Mouse (Mus musculus): ENCODE measurements around the gene Slc43a2. TPM values are rescaled to one million over a fixed set of nuclear protein-coding genes. Genes with fewer than 3 reads are reported as not detected.

Gene Slc43a2
- polyA plus RNA-seq, 1 experiment from 2014 or later: 5.9 TPM

GRCm38 (mm10) chr11:75522793-75523192, 8.7 kb upstream of the Slc43a2 start:
- Histone ChIP-seq H3K4me1 (replicated peaks; ENCODE audit: control insufficient read depth, insufficient read depth, low read length) (no peaks in the 10 kb centered on the region), H3K27ac (ENCODE audit: low read depth, low read length) (no peak overlapping the region), H3K9ac (ENCODE audit: low read depth, low read length) (no peak overlapping the region), H3K4me2 (replicated peaks; ENCODE audit: low read depth, low read length) (no peak overlapping the region), H3K9me3 (ENCODE audit: control insufficient read depth, low read length) (no peaks in the 10 kb centered on the region), H3K4me3 (ENCODE audit: low read depth, low read length) (no peak overlapping the region), H3K36me3 (ENCODE audit: control insufficient read depth, insufficient read depth, low read length) (no peaks in the 10 kb centered on the region), H3K27me3 (ENCODE audit: control insufficient read depth, insufficient read depth, low read length) (no peaks in the 10 kb centered on the region)
- ATAC-seq (ENCODE audit: low FRiP score) (no peak), DNase-seq (ENCODE audit: low spot score) (no peak)
- 82% methylated on average over 2 of the region's 2 CpGs for WGBS

GRCm38 (mm10) chr11:75525531-75526125, 5.9 kb upstream of the Slc43a2 start:
- no peak overlapping the region for H3K4me3 ChIP-seq (ENCODE audit: low read depth, low read length)
- DNase-seq (ENCODE audit: low spot score) (no peak), ATAC-seq (ENCODE audit: low FRiP score) (no peak)
- H3K9ac ChIP-seq (ENCODE audit: low read depth, low read length): no peak overlapping the region
- H3K27ac ChIP-seq (ENCODE audit: low read depth, low read length): no peak overlapping the region
- no peaks in the 10 kb centered on the region for H3K27me3 ChIP-seq (ENCODE audit: control insufficient read depth, insufficient read depth, low read length)
- no peaks in the 10 kb centered on the region for H3K9me3 ChIP-seq (ENCODE audit: control insufficient read depth, low read length)
- no peak overlapping the region for H3K4me2 ChIP-seq (replicated peaks; ENCODE audit: low read depth, low read length)
- WGBS: 87% methylated on average over 15 of the region's 15 CpGs
- no peaks in the 10 kb centered on the region for H3K36me3 ChIP-seq (ENCODE audit: control insufficient read depth, insufficient read depth, low read length)
- H3K4me1 ChIP-seq (replicated peaks; ENCODE audit: control insufficient read depth, insufficient read depth, low read length): no peaks in the 10 kb centered on the region

GRCm38 (mm10) chr11:75526943-75527342, 4.6 kb upstream of the Slc43a2 start:
- Histone ChIP-seq H3K4me2 (replicated peaks; ENCODE audit: low read depth, low read length) (no peak overlapping the region), H3K27me3 (ENCODE audit: control insufficient read depth, insufficient read depth, low read length) (no peaks in the 10 kb centered on the region), H3K4me1 (replicated peaks; ENCODE audit: control insufficient read depth, insufficient read depth, low read length) (no peaks in the 10 kb centered on the region; the same call in 1 of the 2 replicates), H3K9me3 (ENCODE audit: control insufficient read depth, low read length) (no peaks in the 10 kb centered on the region), H3K4me3 (ENCODE audit: low read depth, low read length) (no peak overlapping the region), H3K36me3 (ENCODE audit: control insufficient read depth, insufficient read depth, low read length) (no peaks in the 10 kb centered on the region), H3K27ac (ENCODE audit: low read depth, low read length) (no peak overlapping the region), H3K9ac (ENCODE audit: low read depth, low read length) (no peak overlapping the region)
- ATAC-seq (ENCODE audit: low FRiP score) (no peak), DNase-seq (ENCODE audit: low spot score) (no peak)
- 87% methylated on average over 6 of the region's 6 CpGs for WGBS

GRCm38 (mm10) chr11:75529771-75530170, 1.7 kb upstream of the Slc43a2 start:
- no peaks in the 10 kb centered on the region for H3K27me3 ChIP-seq (ENCODE audit: control insufficient read depth, insufficient read depth, low read length)
- no peak overlapping the region for H3K9ac ChIP-seq (ENCODE audit: low read depth, low read length)
- H3K27ac ChIP-seq (ENCODE audit: low read depth, low read length): no peak overlapping the region
- H3K4me1 ChIP-seq (replicated peaks; ENCODE audit: control insufficient read depth, insufficient read depth, low read length): peaks cover 4% of the 10 kb centered on the region; the same call in 1 of the 2 replicates
- no peak overlapping the region for H3K4me3 ChIP-seq (ENCODE audit: low read depth, low read length)
- WGBS: 57% methylated on average over 4 of the region's 4 CpGs
- ATAC-seq (ENCODE audit: low FRiP score) (no peak), DNase-seq (ENCODE audit: low spot score) (no peak)
- H3K4me2 ChIP-seq (replicated peaks; ENCODE audit: low read depth, low read length): no peak overlapping the region
- H3K36me3 ChIP-seq (ENCODE audit: control insufficient read depth, insufficient read depth, low read length): no peaks in the 10 kb centered on the region
- no peaks in the 10 kb centered on the region for H3K9me3 ChIP-seq (ENCODE audit: control insufficient read depth, low read length)

- ATAC-seq (ENCODE audit: low FRiP score) (peak; percentile 55), DNase-seq (ENCODE audit: low spot score) (peak; percentile 99)
- Histone ChIP-seq H3K9me3 (ENCODE audit: control insufficient read depth, low read length) (no peaks in the 10 kb centered on the region), H3K9ac (ENCODE audit: low read depth, low read length) (peak overlapping the region; percentile 97), H3K4me2 (replicated peaks; ENCODE audit: low read depth, low read length) (peak overlapping the region; percentile 98), H3K27me3 (ENCODE audit: control insufficient read depth, insufficient read depth, low read length) (no peaks in the 10 kb centered on the region), H3K4me1 (replicated peaks; ENCODE audit: control insufficient read depth, insufficient read depth, low read length) (peaks cover 6% of the 10 kb centered on the region; the same call in 1 of the 2 replicates), H3K36me3 (ENCODE audit: control insufficient read depth, insufficient read depth, low read length) (no peaks in the 10 kb centered on the region), H3K27ac (ENCODE audit: low read depth, low read length) (peak overlapping the region; percentile 93; the same call in 1 of the 2 replicates), H3K4me3 (ENCODE audit: low read depth, low read length) (peak overlapping the region; percentile 78)
- 0% methylated on average over 10 of the region's 10 CpGs for WGBS
These were observed 1.2 kb upstream of the Slc43a2 start for GRCm38 (mm10) chr11:75530325-75530724.

GRCm38 (mm10) chr11:75530845-75531373, 585 bp upstream of the Slc43a2 start:
- DNase-seq (ENCODE audit: low spot score) (peak; percentile 72), ATAC-seq (ENCODE audit: low FRiP score) (no peak)
- H3K4me3 ChIP-seq (ENCODE audit: low read depth, low read length): peak overlapping the region; percentile 78
- peak overlapping the region; percentile 97 for H3K9ac ChIP-seq (ENCODE audit: low read depth, low read length)
- H3K27me3 ChIP-seq (ENCODE audit: control insufficient read depth, insufficient read depth, low read length): no peaks in the 10 kb centered on the region
- under 1% methylated on average over 31 of the region's 31 CpGs for WGBS
- H3K36me3 ChIP-seq (ENCODE audit: control insufficient read depth, insufficient read depth, low read length): no peaks in the 10 kb centered on the region
- no peaks in the 10 kb centered on the region for H3K9me3 ChIP-seq (ENCODE audit: control insufficient read depth, low read length)
- peak overlapping the region; percentile 98 for H3K4me2 ChIP-seq (replicated peaks; ENCODE audit: low read depth, low read length)
- peaks cover 7% of the 10 kb centered on the region; the same call in 1 of the 2 replicates for H3K4me1 ChIP-seq (replicated peaks; ENCODE audit: control insufficient read depth, insufficient read depth, low read length)
- peak overlapping the region; percentile 93 for H3K27ac ChIP-seq (ENCODE audit: low read depth, low read length)

- no peaks in the 10 kb centered on the region for H3K9me3 ChIP-seq (ENCODE audit: control insufficient read depth, low read length)
- H3K27me3 ChIP-seq (ENCODE audit: control insufficient read depth, insufficient read depth, low read length): no peaks in the 10 kb centered on the region
- H3K4me1 ChIP-seq (replicated peaks; ENCODE audit: control insufficient read depth, insufficient read depth, low read length): peaks cover 7% of the 10 kb centered on the region; the same call in 1 of the 2 replicates
- ATAC-seq (ENCODE audit: low FRiP score) (peak; percentile 18; the same call in 1 of the 2 replicates), DNase-seq (ENCODE audit: low spot score) (peak; percentile 53)
- peak overlapping the region; percentile 97 for H3K9ac ChIP-seq (ENCODE audit: low read depth, low read length)
- peak overlapping the region; percentile 78 for H3K4me3 ChIP-seq (ENCODE audit: low read depth, low read length)
- no peaks in the 10 kb centered on the region for H3K36me3 ChIP-seq (ENCODE audit: control insufficient read depth, insufficient read depth, low read length)
- H3K27ac ChIP-seq (ENCODE audit: low read depth, low read length): peak overlapping the region; percentile 93; the same call in 1 of the 2 replicates
- H3K4me2 ChIP-seq (replicated peaks; ENCODE audit: low read depth, low read length): peak overlapping the region; percentile 98
- 17% methylated on average over 35 of the region's 38 CpGs for WGBS
These were observed 1.1 kb downstream of the Slc43a2 start for GRCm38 (mm10) chr11:75532340-75533277.

GRCm38 (mm10) chr11:75533314-75534015, 2.0 kb downstream of the Slc43a2 start:
- no peak overlapping the region for H3K27ac ChIP-seq (ENCODE audit: low read depth, low read length)
- DNase-seq (ENCODE audit: low spot score): no peak
- ATAC-seq (ENCODE audit: low FRiP score): no peak
- peaks cover 7% of the 10 kb centered on the region for H3K4me1 ChIP-seq (replicated peaks; ENCODE audit: control insufficient read depth, insufficient read depth, low read length)
- no peak overlapping the region for H3K9ac ChIP-seq (ENCODE audit: low read depth, low read length)
- H3K4me2 ChIP-seq (replicated peaks; ENCODE audit: low read depth, low read length): no peak overlapping the region
- WGBS: 84% methylated on average over 6 of the region's 6 CpGs
- H3K27me3 ChIP-seq (ENCODE audit: control insufficient read depth, insufficient read depth, low read length): no peaks in the 10 kb centered on the region
- no peaks in the 10 kb centered on the region for H3K9me3 ChIP-seq (ENCODE audit: control insufficient read depth, low read length)
- H3K36me3 ChIP-seq (ENCODE audit: control insufficient read depth, insufficient read depth, low read length): no peaks in the 10 kb centered on the region
- no peak overlapping the region for H3K4me3 ChIP-seq (ENCODE audit: low read depth, low read length)
